Mouse (Mus musculus) cerebellum, adult 2 months (tissue): ENCODE measurements around the gene Pik3r4.

Source experiments
- CTCF ChIP-seq: fragments of 200-500 bp; IDR thresholded peaks from 2 replicates; pipeline ENCODE4 v1.5.1; 2011; ENCODE audit warnings: low read depth, mild to moderate bottlenecking, control low read depth, low read length, moderate library complexity, borderline replicate concordance; ENCODE audit not compliant: insufficient read depth
- POLR2A ChIP-seq: fragments of 200-500 bp; IDR thresholded peaks from 2 replicates; pipeline ENCODE4 v1.6.1; 2011; ENCODE audit warnings: low read length, control low read depth, borderline replicate concordance; ENCODE audit not compliant: insufficient read depth

- TF ChIP-seq CTCF = no peak
- no peak for TF ChIP-seq POLR2A
Observed at GRCm38 (mm10) chr9:105701966-105702365, 59.2 kb downstream of the Pik3r4 start.
